Mouse (Mus musculus): ENCODE data around the gene Stox2. TPM values are rescaled to one million over a fixed set of nuclear protein-coding genes. Genes with fewer than 3 reads are reported as not detected.

Stox2 gene
- polyA plus RNA-seq, 1 experiment from 2014 or later, result 8.1 TPM

GRCm38 (mm10) chr8:47218021-47218420 is 228.1 kb downstream of the Stox2 start:
- H3K27me3 ChIP-seq (replicated peaks), result no peaks in the 10 kb centered on the region
- H3K27ac ChIP-seq, result no peak overlapping the region
- no peaks in the 10 kb centered on the region for H3K36me3 ChIP-seq
- ATAC-seq, result no peak
- 43% methylated on average over 8 of the region's 8 CpGs for WGBS
- H3K9ac ChIP-seq, result no peak overlapping the region
- no peak overlapping the region for H3K4me3 ChIP-seq (replicated peaks)
- H3K9me3 ChIP-seq, result no peaks in the 10 kb centered on the region
- 0 out of 2 replicates have a peak, but pooled peaks cover 2% of the 10 kb centered on the region for H3K4me1 ChIP-seq (replicated peaks)
- H3K4me2 ChIP-seq (replicated peaks), result no peak overlapping the region

GRCm38 (mm10) chr8:47212124-47212523 is 234.0 kb downstream of the Stox2 start:
- Histone ChIP-seq H3K27ac (no peak overlapping the region), H3K4me3 (replicated peaks) (no peak overlapping the region), H3K9me3 (no peaks in the 10 kb centered on the region), H3K4me1 (replicated peaks) (no peaks in the 10 kb centered on the region), H3K27me3 (replicated peaks) (no peaks in the 10 kb centered on the region), H3K36me3 (no peaks in the 10 kb centered on the region), H3K9ac (no peak overlapping the region), H3K4me2 (replicated peaks) (no peak overlapping the region)
- 91% methylated on average over 9 of the region's 9 CpGs for WGBS
- ATAC-seq, result no peak

- H3K4me2 ChIP-seq (replicated peaks), result no peak overlapping the region
- H3K27me3 ChIP-seq (replicated peaks), result no peaks in the 10 kb centered on the region
- H3K9ac ChIP-seq, result no peak overlapping the region
- no peak overlapping the region for H3K4me3 ChIP-seq (replicated peaks)
- H3K27ac ChIP-seq, result no peak overlapping the region
- ATAC-seq, result no peak
- 79% methylated on average over 9 of the region's 9 CpGs for WGBS
- H3K9me3 ChIP-seq, result no peaks in the 10 kb centered on the region
- no peaks in the 10 kb centered on the region for H3K4me1 ChIP-seq (replicated peaks)
- no peaks in the 10 kb centered on the region for H3K36me3 ChIP-seq
These were observed 234.9 kb downstream of the Stox2 start for GRCm38 (mm10) chr8:47211226-47211625.

- 78% methylated on average over 4 of the region's 4 CpGs for WGBS
- Histone ChIP-seq H3K4me1 (replicated peaks) (no peaks in the 10 kb centered on the region), H3K9me3 (no peaks in the 10 kb centered on the region), H3K36me3 (no peaks in the 10 kb centered on the region), H3K4me3 (replicated peaks) (no peak overlapping the region), H3K4me2 (replicated peaks) (no peak overlapping the region), H3K27ac (no peak overlapping the region), H3K9ac (no peak overlapping the region), H3K27me3 (replicated peaks) (no peaks in the 10 kb centered on the region)
- ATAC-seq, result no peak
These were observed 237.9 kb downstream of the Stox2 start for GRCm38 (mm10) chr8:47208246-47208645.

DNA sequence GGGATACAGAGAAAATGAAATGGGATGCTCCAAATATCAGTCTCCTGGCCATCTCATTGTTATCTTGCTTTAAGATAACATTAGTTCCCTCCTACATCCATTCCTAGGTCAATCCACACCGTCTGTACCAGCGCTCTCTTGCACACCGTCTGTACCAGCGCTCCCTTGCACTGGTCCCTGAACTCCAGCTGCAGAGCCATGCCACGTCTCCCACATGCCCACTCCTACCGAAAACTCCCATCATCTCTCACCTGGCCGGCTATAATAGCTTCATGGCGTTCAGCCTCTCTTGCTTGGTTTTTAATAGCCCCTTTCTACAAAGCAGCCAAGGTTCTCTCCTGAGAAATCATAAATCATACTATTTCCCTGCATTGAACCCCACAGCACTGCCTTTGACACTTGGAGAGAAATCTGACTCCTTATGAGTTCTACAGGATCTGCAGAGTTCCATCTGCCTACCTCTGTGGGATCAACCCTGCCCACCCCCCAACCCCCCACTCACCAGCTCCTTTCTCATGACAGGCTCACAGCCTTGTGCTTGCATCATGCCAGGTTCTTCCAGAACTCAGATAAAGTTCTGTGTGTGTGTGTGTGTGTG is 239.4 kb downstream of the Stox2 start:
- no peak for ATAC-seq
- WGBS, result 73% methylated on average over 8 of the region's 8 CpGs
- H3K27ac ChIP-seq, result no peak overlapping the region
- no peak overlapping the region for H3K4me2 ChIP-seq (replicated peaks)
- H3K4me1 ChIP-seq (replicated peaks), result no peaks in the 10 kb centered on the region
- no peak overlapping the region for H3K4me3 ChIP-seq (replicated peaks)
- no peak overlapping the region for H3K9ac ChIP-seq
- H3K9me3 ChIP-seq, result no peaks in the 10 kb centered on the region
- H3K36me3 ChIP-seq, result no peaks in the 10 kb centered on the region
- no peaks in the 10 kb centered on the region for H3K27me3 ChIP-seq (replicated peaks)

DNA sequence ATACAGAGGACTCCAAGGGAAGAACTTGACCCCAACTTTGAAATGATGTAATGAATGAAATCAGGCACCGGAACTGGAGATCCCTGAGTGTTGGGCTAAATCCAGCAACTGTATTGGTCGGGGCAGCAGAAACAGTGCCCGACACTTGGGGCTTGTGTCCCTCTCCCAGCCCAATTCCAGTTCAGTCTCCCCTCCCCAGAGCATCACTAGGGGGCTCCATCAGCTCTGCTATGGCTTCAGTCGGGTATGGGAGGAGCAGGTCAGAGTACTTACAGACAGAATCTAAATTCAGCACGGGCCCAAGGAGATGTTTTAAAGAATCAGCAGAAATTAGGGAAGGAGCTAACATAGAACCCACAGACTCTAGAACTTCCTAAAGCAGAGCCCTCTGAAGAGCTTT is 240.7 kb downstream of the Stox2 start:
- Histone ChIP-seq H3K27ac (no peak overlapping the region), H3K9ac (no peak overlapping the region), H3K4me2 (replicated peaks) (no peak overlapping the region), H3K27me3 (replicated peaks) (no peaks in the 10 kb centered on the region), H3K36me3 (peaks cover 4% of the 10 kb centered on the region; the same call in 1 of the 2 replicates), H3K9me3 (no peaks in the 10 kb centered on the region), H3K4me3 (replicated peaks) (no peak overlapping the region), H3K4me1 (replicated peaks) (no peaks in the 10 kb centered on the region)
- WGBS, result 77% methylated on average over 5 of the region's 5 CpGs
- ATAC-seq, result no peak

DNA sequence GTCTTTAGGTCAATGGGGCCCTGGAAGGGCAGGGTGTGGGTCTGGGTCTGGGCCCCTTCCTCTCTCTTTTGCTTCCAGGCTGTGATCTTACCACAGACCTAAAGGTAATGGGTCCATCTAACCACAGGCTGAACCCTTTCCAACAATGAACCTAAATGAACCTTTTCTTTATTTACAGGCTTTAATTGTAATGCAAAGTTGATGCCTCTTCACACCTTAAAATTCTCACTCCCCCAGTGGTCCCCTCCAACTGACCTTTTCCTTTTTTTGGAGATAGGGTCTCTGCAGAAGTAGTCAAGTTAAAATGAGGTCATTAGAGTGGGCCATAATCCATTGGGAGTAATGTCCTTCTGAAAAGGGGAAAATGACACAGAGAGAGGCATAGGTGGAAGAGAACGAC is 249.8 kb downstream of the Stox2 start:
- Histone ChIP-seq H3K4me3 (replicated peaks) (no peak overlapping the region), H3K4me1 (replicated peaks) (no peaks in the 10 kb centered on the region), H3K27me3 (replicated peaks) (no peaks in the 10 kb centered on the region), H3K9me3 (no peaks in the 10 kb centered on the region), H3K36me3 (peaks cover 24% of the 10 kb centered on the region), H3K4me2 (replicated peaks) (no peak overlapping the region), H3K9ac (no peak overlapping the region), H3K27ac (no peak overlapping the region)
- 92% methylated on average over 1 of the region's 1 CpGs for WGBS
- no peak for ATAC-seq

GRCm38 (mm10) chr8:47193321-47193996 is 252.7 kb downstream of the Stox2 start:
- Histone ChIP-seq H3K27me3 (replicated peaks) (no peaks in the 10 kb centered on the region), H3K4me1 (replicated peaks) (no peaks in the 10 kb centered on the region), H3K27ac (no peak overlapping the region), H3K4me2 (replicated peaks) (no peak overlapping the region), H3K36me3 (peaks cover 19% of the 10 kb centered on the region), H3K9me3 (no peaks in the 10 kb centered on the region), H3K4me3 (replicated peaks) (no peak overlapping the region), H3K9ac (no peak overlapping the region)
- no peak for ATAC-seq
- 91% methylated on average over 29 of the region's 29 CpGs for WGBS

DNA sequence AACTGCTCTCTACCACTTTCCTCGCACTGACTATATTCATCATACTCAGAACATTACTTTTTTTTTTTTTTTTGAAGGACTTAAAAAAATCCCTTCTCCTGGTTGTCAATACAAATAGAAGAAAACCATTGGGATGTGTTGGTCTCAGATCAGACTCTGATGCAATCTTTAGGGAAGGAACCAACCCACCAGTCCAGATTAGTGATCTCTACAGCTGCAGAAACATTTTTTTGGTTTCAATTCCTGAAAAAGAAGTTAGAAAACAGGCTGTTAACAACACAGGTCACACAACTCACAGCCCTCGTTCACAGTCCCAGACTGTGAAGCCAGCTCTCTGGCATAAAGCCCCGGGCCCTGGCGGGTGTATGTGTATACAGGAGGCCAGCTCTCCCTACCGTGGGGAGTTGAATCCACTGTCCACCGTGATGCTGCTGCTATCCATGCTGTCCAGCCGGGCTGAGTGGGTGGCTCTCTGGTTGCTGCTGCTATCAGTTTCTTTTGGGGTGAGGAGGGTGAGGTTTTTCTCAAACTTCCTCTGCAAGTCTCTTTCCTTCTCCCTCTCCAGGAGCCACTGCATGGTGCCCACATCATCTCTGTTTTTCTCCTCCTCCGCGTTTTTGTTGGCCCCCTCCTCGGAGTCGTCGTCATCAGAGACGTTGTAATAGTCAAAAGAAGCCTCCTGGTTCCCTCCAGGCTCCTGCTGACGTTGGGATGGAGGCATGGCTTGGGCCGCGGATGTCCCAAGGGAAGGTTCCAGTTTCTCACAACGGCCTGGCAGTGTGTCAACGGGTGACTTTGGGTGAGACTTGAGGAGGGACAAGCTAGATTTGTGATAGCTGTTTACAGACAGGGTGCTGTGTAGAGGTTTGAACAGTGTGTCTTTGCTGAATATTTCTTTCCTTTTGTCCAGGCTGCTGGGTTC is 254.5 kb downstream of the Stox2 start:
- Histone ChIP-seq H3K36me3 (peaks cover 20% of the 10 kb centered on the region), H3K4me3 (replicated peaks) (no peak overlapping the region), H3K27ac (no peak overlapping the region), H3K9ac (no peak overlapping the region), H3K27me3 (replicated peaks) (no peaks in the 10 kb centered on the region), H3K4me2 (replicated peaks) (no peak overlapping the region), H3K4me1 (replicated peaks) (no peaks in the 10 kb centered on the region), H3K9me3 (no peaks in the 10 kb centered on the region)
- no peak for ATAC-seq
- 94% methylated on average over 18 of the region's 18 CpGs for WGBS

- H3K27me3 ChIP-seq (replicated peaks), result no peaks in the 10 kb centered on the region
- H3K4me2 ChIP-seq (replicated peaks), result no peak overlapping the region
- no peak overlapping the region for H3K9ac ChIP-seq
- H3K36me3 ChIP-seq, result peaks cover 4% of the 10 kb centered on the region; the same call in 1 of the 2 replicates
- ATAC-seq, result no peak
- no peak overlapping the region for H3K4me3 ChIP-seq (replicated peaks)
- H3K4me1 ChIP-seq (replicated peaks), result no peaks in the 10 kb centered on the region
- no peak overlapping the region for H3K27ac ChIP-seq
- no peaks in the 10 kb centered on the region for H3K9me3 ChIP-seq
- 83% methylated on average over 6 of the region's 6 CpGs for WGBS
These were observed 260.8 kb downstream of the Stox2 start for GRCm38 (mm10) chr8:47185396-47185795.

- Histone ChIP-seq H3K9ac (no peak overlapping the region), H3K27ac (no peak overlapping the region), H3K4me2 (replicated peaks) (no peak overlapping the region), H3K9me3 (no peaks in the 10 kb centered on the region), H3K4me1 (replicated peaks) (no peaks in the 10 kb centered on the region), H3K27me3 (replicated peaks) (no peaks in the 10 kb centered on the region), H3K36me3 (peaks cover 4% of the 10 kb centered on the region; the same call in 1 of the 2 replicates), H3K4me3 (replicated peaks) (no peak overlapping the region)
- 79% methylated on average over 6 of the region's 6 CpGs for WGBS
- no peak for ATAC-seq
These were observed 263.2 kb downstream of the Stox2 start for GRCm38 (mm10) chr8:47182771-47183558.

- no peak for ATAC-seq
- Histone ChIP-seq H3K36me3 (peaks cover 4% of the 10 kb centered on the region; the same call in 1 of the 2 replicates), H3K27me3 (replicated peaks) (no peaks in the 10 kb centered on the region), H3K9ac (no peak overlapping the region), H3K27ac (no peak overlapping the region), H3K9me3 (no peaks in the 10 kb centered on the region), H3K4me3 (replicated peaks) (no peak overlapping the region), H3K4me2 (replicated peaks) (no peak overlapping the region), H3K4me1 (replicated peaks) (no peaks in the 10 kb centered on the region)
- 90% methylated on average over 4 of the region's 4 CpGs for WGBS
These were observed 263.9 kb downstream of the Stox2 start for GRCm38 (mm10) chr8:47182292-47182691.

Measured in intestine, embryonic 15.5 days (tissue).